Mouse (Mus musculus) heart, postnatal 0 days (tissue): ENCODE data around the gene Pik3cd.

Source experiments
- CTCF ChIP-seq: IDR thresholded peaks from 2 replicates; pipeline ENCODE4 v1.5.1; 2016; ENCODE audit warnings: antibody characterized with exemption, control low read depth, low read depth
- EP300 ChIP-seq: IDR thresholded peaks from 2 replicates; pipeline ENCODE4 v1.6.1; 2016; ENCODE audit warnings: antibody characterized with exemption, low read depth

DNA sequence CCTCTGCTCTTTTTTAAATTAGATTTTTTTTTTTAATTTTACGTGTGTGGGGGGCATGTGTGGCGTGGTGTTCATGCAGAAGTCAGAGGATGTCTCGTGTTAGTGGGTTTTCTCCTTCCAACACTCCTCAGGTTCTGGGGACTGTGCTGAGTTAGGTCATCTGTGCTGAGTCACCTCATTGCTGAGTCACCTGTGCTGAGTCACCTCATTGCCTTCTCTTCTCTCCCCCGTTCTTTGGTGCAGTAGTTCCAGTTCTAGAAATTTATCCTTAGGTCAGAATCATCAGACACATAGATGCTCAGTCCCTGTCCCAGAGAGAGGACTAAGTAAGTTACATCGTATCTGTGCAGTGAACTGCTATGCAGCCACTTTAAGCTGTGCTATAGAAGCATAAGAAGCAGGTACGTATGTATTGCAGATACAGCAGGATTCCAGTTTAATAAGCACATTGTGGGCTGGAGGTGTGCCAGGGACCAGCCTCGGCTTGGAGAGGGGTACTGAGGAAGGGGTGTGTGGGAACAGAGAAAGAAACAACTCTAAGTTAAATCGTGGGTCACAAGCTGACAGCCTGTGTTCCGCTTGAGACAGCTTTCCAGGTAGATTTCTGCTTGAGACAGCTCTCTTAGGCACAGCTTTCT, 69.6 kb downstream of the Pik3cd start:
- TF ChIP-seq CTCF: no peak
- TF ChIP-seq EP300: no peak
